22 mouse cellular contexts compared by ENCODE assay signal in genomic region chr16:17177623-17178170, GRCm38 (mm10). TPM values are rescaled to one million over a fixed set of nuclear protein-coding genes. Genes with fewer than 3 reads are reported as not detected.
A peak's percentile ranks its signal among the peaks of the same experiment; 100 is the strongest.
DNase-seq lines count a peak whose midpoint lies in the region; ATAC-seq lines count a peak whose summit lies in the region.
"Had no signal": no experiment of that assay in that cellular context is flagged by ENCODE, and none has a peak within 500 bp of the region (broad histone marks: within the 10 kb centered on the region; RNA-seq: fewer than 3 reads in every experiment).

No protein-coding gene starts in this region.

- no peaks in the 10 kb centered on the region for H3K9me3 ChIP-seq in megakaryocyte, embryonic 14.5 days
- no peaks in the 10 kb centered on the region for H3K9me3 ChIP-seq in forebrain, embryonic 13.5 days (replicated peaks)
- no peaks in the 10 kb centered on the region for H3K9me3 ChIP-seq in neural tube, embryonic 15.5 days (replicated peaks)
- H3K9me3 ChIP-seq: embryonic facial prominence, embryonic 13.5 days; forebrain, embryonic 12.5 days; heart, embryonic 10.5 days; hindbrain, embryonic 12.5 days had no signal

- peak overlapping the region; percentile 14 for H3K4me3 ChIP-seq in megakaryocyte, embryonic 14.5 days (replicated peaks)
- H3K4me3 ChIP-seq in forebrain, embryonic 13.5 days = no peak overlapping the region
- no peak overlapping the region for H3K4me3 ChIP-seq in neural tube, embryonic 15.5 days (replicated peaks)
- H3K4me3 ChIP-seq: embryonic facial prominence, embryonic 13.5 days; forebrain, embryonic 12.5 days; heart, embryonic 10.5 days; hindbrain, embryonic 12.5 days had no signal

- WGBS in forebrain, embryonic 13.5 days = 100% methylated on average over 1 of the region's 1 CpGs
- WGBS in neural tube, embryonic 15.5 days = 100% methylated on average over 1 of the region's 1 CpGs

- DNase-seq in 416B (ENCODE audit: low read depth) = peak; percentile 92
- DNase-seq in adrenal gland, postnatal 36 days = no peak
- DNase-seq: adrenal gland, adult 2 months; cerebellum, adult 11-12 months; cerebellum, adult 9-11 months; cerebellum, postnatal 36 days; forebrain, postnatal 0 days; gastrocnemius, postnatal 36 days; heart, adult 18-20 months; heart, postnatal 10 days; heart, postnatal 4 days had no signal

- no peaks in the 10 kb centered on the region for H3K27me3 ChIP-seq in megakaryocyte, embryonic 14.5 days (replicated peaks)
- no peaks in the 10 kb centered on the region for H3K27me3 ChIP-seq in forebrain, embryonic 13.5 days
- no peaks in the 10 kb centered on the region for H3K27me3 ChIP-seq in neural tube, embryonic 15.5 days (replicated peaks)
- H3K27me3 ChIP-seq: CH12.LX; embryonic facial prominence, embryonic 13.5 days; forebrain, embryonic 12.5 days; hindbrain, embryonic 12.5 days had no signal

- H3K4me2 ChIP-seq in forebrain, embryonic 13.5 days = no peak overlapping the region
- no peak overlapping the region for H3K4me2 ChIP-seq in neural tube, embryonic 15.5 days
- H3K4me2 ChIP-seq: embryonic facial prominence, embryonic 13.5 days; forebrain, embryonic 12.5 days; hindbrain, embryonic 12.5 days had no signal

- H3K4me1 ChIP-seq in megakaryocyte, embryonic 14.5 days = peaks cover 58% of the 10 kb centered on the region
- H3K4me1 ChIP-seq in forebrain, embryonic 13.5 days = no peaks in the 10 kb centered on the region
- no peaks in the 10 kb centered on the region for H3K4me1 ChIP-seq in neural tube, embryonic 15.5 days
- H3K4me1 ChIP-seq: embryonic facial prominence, embryonic 13.5 days; forebrain, embryonic 12.5 days; hindbrain, embryonic 12.5 days had no signal

- no peak overlapping the region for H3K9ac ChIP-seq in forebrain, embryonic 13.5 days
- no peak overlapping the region for H3K9ac ChIP-seq in neural tube, embryonic 15.5 days (replicated peaks)
- H3K9ac ChIP-seq: embryonic facial prominence, embryonic 13.5 days; forebrain, embryonic 12.5 days; forebrain, postnatal 0 days; hindbrain, embryonic 12.5 days had no signal

- ATAC-seq in granulocyte monocyte progenitor cell, adult 5-6 weeks (replicated peaks; ENCODE audit: poor library complexity, severe bottlenecking) = peak; percentile 43
- ATAC-seq in neutrophil, adult 5-6 weeks (ENCODE audit: extremely low read depth, insufficient number of reproducible peaks, low FRiP score, poor library complexity, severe bottlenecking) = peak; percentile 45; the same call in 1 of the 2 replicates
- no peak for ATAC-seq in forebrain, embryonic 13.5 days
- ATAC-seq in neural tube, embryonic 15.5 days (ENCODE audit: low FRiP score) = no peak
- ATAC-seq: forebrain, postnatal 0 days; hindbrain, embryonic 16.5 days had no signal

- peaks cover 64% of the 10 kb centered on the region for H3K36me3 ChIP-seq in megakaryocyte, embryonic 14.5 days (replicated peaks; ENCODE audit: low read length)
- H3K36me3 ChIP-seq in forebrain, embryonic 13.5 days (ENCODE audit: poor library complexity, severe bottlenecking) = peaks cover 49% of the 10 kb centered on the region
- peaks cover 11% of the 10 kb centered on the region for H3K36me3 ChIP-seq in neural tube, embryonic 15.5 days

- no peak overlapping the region for H3K27ac ChIP-seq in forebrain, embryonic 13.5 days
- no peak overlapping the region for H3K27ac ChIP-seq in neural tube, embryonic 15.5 days (replicated peaks)
- H3K27ac ChIP-seq: embryonic facial prominence, embryonic 13.5 days; forebrain, embryonic 12.5 days; heart, embryonic 10.5 days; hindbrain, embryonic 12.5 days had no signal

RNA-seq across cellular contexts. Expression of gene Ube2l3, which starts 24.8 kb away (rescaled TPM):
- 213 and 244 TPM in 2 replicates for total RNA-seq in granulocyte monocyte progenitor cell, adult 5-6 weeks (2014; fragmentation: Nextera tagmentation)
- 110 and 124 TPM in 2 replicates for total RNA-seq in granulocyte monocyte progenitor cell, adult 5-6 weeks (2017)
- polyA plus RNA-seq in megakaryocyte, embryonic 14.5 days (2012; ENCODE audit: insufficient read depth, low replicate concordance) = 103 and 123 TPM in 2 replicates
- total RNA-seq in neutrophil, adult 5-6 weeks (2017) = 45.5 and 49.6 TPM in 2 replicates
- 359 and 360 TPM in 2 replicates for polyA plus RNA-seq in forebrain, embryonic 13.5 days (2015; fragmentation: Nextera tagmentation; extraction: Ambion mirVana)
- 288 and 306 TPM in 2 replicates for polyA plus RNA-seq in neural tube, embryonic 15.5 days (2015; fragmentation: Nextera tagmentation; extraction: Ambion mirVana)
- 100 to 1,000 TPM; 219 to 220 TPM for total RNA-seq in adrenal gland, postnatal 36 days (2021)

RNA-seq across cellular contexts. Expression of gene Ccdc116, which starts 30.7 kb away (rescaled TPM):
- total RNA-seq in granulocyte monocyte progenitor cell, adult 5-6 weeks (2014; fragmentation: Nextera tagmentation) = 3.7 and 7.8 TPM in 2 replicates
- total RNA-seq in granulocyte monocyte progenitor cell, adult 5-6 weeks (2017) = 1.0 and 3.0 TPM in 2 replicates
- 2.3 and 4.8 TPM in 2 replicates for polyA plus RNA-seq in megakaryocyte, embryonic 14.5 days (2012; ENCODE audit: insufficient read depth, low replicate concordance)
- total RNA-seq in neutrophil, adult 5-6 weeks (2017) = 0.37 and 0.58 TPM in 2 replicates
- 0.53 and 0.93 TPM in 2 replicates for polyA plus RNA-seq in forebrain, embryonic 13.5 days (2015; fragmentation: Nextera tagmentation; extraction: Ambion mirVana)
- 2.7 and 3.5 TPM in 2 replicates for polyA plus RNA-seq in neural tube, embryonic 15.5 days (2015; fragmentation: Nextera tagmentation; extraction: Ambion mirVana)
- under 1 TPM; 0.33 to 0.43 TPM for total RNA-seq in adrenal gland, postnatal 36 days (2021)

RNA-seq across cellular contexts. Expression of gene Rimbp3, which starts 30.7 kb away (rescaled TPM):
- total RNA-seq in granulocyte monocyte progenitor cell, adult 5-6 weeks (2014; fragmentation: Nextera tagmentation) = 0.92 and 1.6 TPM in 2 replicates
- total RNA-seq in granulocyte monocyte progenitor cell, adult 5-6 weeks (2017) = 0.34 and 0.88 TPM in 2 replicates
- polyA plus RNA-seq in megakaryocyte, embryonic 14.5 days (2012; ENCODE audit: insufficient read depth, low replicate concordance) = 0.32 TPM in 1 of 2 replicates, not detected in the other
- 0.12 TPM in 1 of 2 replicates, not detected in the other for total RNA-seq in neutrophil, adult 5-6 weeks (2017)
- 1.4 and 1.9 TPM in 2 replicates for polyA plus RNA-seq in forebrain, embryonic 13.5 days (2015; fragmentation: Nextera tagmentation; extraction: Ambion mirVana)
- 1.9 and 2.1 TPM in 2 replicates for polyA plus RNA-seq in neural tube, embryonic 15.5 days (2015; fragmentation: Nextera tagmentation; extraction: Ambion mirVana)
- total RNA-seq in adrenal gland, postnatal 36 days (2021) = not detected
- total RNA-seq: gastrocnemius, postnatal 36 days had no signal
- polyA plus RNA-seq: adrenal gland, adult 2 months had no signal

RNA-seq across cellular contexts. Expression of gene Ydjc, which starts 33.3 kb away (rescaled TPM):
- 19.4 and 28.6 TPM in 2 replicates for total RNA-seq in granulocyte monocyte progenitor cell, adult 5-6 weeks (2014; fragmentation: Nextera tagmentation)
- 26.5 and 41.3 TPM in 2 replicates for total RNA-seq in granulocyte monocyte progenitor cell, adult 5-6 weeks (2017)
- 40.2 and 205 TPM in 2 replicates for polyA plus RNA-seq in megakaryocyte, embryonic 14.5 days (2012; ENCODE audit: insufficient read depth, low replicate concordance)
- total RNA-seq in neutrophil, adult 5-6 weeks (2017) = 1.9 and 2.9 TPM in 2 replicates
- polyA plus RNA-seq in forebrain, embryonic 13.5 days (2015; fragmentation: Nextera tagmentation; extraction: Ambion mirVana) = 11.1 and 12.8 TPM in 2 replicates
- 45.6 and 52.3 TPM in 2 replicates for polyA plus RNA-seq in neural tube, embryonic 15.5 days (2015; fragmentation: Nextera tagmentation; extraction: Ambion mirVana)
- 1 to 10 TPM; 3.7 to 6.9 TPM for total RNA-seq in adrenal gland, postnatal 36 days (2021)

RNA-seq across cellular contexts. Expression of gene Sdf2l1, which starts 45.5 kb away (rescaled TPM):
- 163 and 168 TPM in 2 replicates for total RNA-seq in granulocyte monocyte progenitor cell, adult 5-6 weeks (2014; fragmentation: Nextera tagmentation)
- total RNA-seq in granulocyte monocyte progenitor cell, adult 5-6 weeks (2017) = 202 and 226 TPM in 2 replicates
- 250 and 345 TPM in 2 replicates for polyA plus RNA-seq in megakaryocyte, embryonic 14.5 days (2012; ENCODE audit: insufficient read depth, low replicate concordance)
- 6.8 and 11.8 TPM in 2 replicates for total RNA-seq in neutrophil, adult 5-6 weeks (2017)
- 54.6 and 57.5 TPM in 2 replicates for polyA plus RNA-seq in forebrain, embryonic 13.5 days (2015; fragmentation: Nextera tagmentation; extraction: Ambion mirVana)
- polyA plus RNA-seq in neural tube, embryonic 15.5 days (2015; fragmentation: Nextera tagmentation; extraction: Ambion mirVana) = 38.4 and 57.3 TPM in 2 replicates
- 10 to 100 TPM; 28.2 to 29.8 TPM for total RNA-seq in adrenal gland, postnatal 36 days (2021)

Comparison
In these comparisons a context has a peak if more than half of its experiments do, and no peak if none do; other contexts are left out.
1. ATAC-seq: peak in granulocyte monocyte progenitor cell, adult 5-6 weeks (single experiment) and neutrophil, adult 5-6 weeks (single experiment); none in forebrain, embryonic 13.5 days (single experiment) and neural tube, embryonic 15.5 days (single experiment).